Mouse (Mus musculus) gastrocnemius, adult 8-10 months (tissue): ENCODE measurements around the gene Spata13. TPM values are rescaled to one million over a fixed set of nuclear protein-coding genes. Genes with fewer than 3 reads are reported as not detected.

Source experiments
- DNase-seq, 2 experiments: peaks; one replicate each; pipeline ENCODE4 v3.0.0; 2022; ENCODE audit warnings: low spot score in 2 of 2
- total RNA-seq, 4 experiments: library from RNA; stranded (reverse); gene quantifications; 2 replicates each; pipeline ENCODE4 v1.2.4; 2022

The Spata13 gene
- total RNA-seq, 4 experiments from 2014 or later: 1.2 to 3.5 (median 3.0) TPM

DNA sequence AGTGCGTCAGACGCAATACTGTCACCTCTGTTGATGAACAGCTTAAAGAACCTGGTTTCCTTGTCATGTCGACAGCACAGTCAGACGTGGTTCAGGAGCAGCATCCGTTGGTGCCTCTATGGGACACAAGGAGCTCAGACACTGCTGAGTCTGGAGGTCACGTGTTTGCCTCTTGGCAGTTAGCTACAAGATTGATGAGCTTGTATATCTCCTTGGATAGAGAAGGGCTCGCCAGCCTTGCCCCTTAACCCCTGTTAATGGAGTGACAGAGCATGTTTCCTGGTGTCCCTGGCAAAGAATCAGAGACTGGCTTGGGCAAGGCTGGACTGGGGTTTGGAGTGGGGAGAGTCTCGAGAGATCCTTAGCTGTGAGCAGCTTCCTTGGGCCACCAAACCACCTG, 4.4 kb downstream of the Spata13 start:
- DNase-seq: no peak

DNA sequence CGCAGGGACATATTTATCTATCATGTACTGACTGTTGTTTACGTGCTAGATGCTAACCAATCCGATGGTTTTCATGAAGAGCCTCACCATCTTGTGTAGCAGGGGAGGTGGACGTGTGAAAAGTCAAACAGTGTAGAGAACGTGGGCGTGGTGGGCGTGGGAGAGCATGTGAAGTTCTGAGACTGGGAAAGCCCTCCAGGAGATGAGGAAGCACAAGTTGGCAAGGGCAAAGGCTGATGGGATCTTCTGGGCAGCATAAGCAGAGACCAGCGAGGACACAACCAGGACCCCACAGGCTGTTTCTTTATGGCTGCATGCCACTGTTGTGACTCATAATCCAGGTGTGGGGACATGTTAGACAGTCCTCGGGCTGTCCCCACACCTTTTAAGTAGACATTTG, 5.4 kb downstream of the Spata13 start:
- DNase-seq: no peak

DNA sequence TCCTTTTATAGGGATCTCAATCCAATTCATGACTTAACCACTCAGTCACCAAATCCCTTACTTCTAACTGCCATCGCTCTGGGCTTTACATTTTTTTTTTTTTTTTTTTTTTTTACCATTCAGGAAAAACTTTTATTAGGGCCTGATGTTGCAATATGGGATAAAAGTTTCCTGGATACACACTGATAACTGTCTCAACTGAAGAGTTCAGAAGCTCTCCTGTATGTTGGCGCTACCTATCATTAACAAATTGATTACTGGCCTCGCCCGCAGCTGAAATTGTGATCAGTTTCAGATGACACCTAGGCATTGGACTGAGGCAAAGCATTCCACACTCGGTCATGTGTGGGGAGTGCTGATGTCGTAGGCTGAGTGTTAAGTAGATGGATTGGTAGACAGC, 7.3 kb downstream of the Spata13 start:
- no peak for DNase-seq

DNA sequence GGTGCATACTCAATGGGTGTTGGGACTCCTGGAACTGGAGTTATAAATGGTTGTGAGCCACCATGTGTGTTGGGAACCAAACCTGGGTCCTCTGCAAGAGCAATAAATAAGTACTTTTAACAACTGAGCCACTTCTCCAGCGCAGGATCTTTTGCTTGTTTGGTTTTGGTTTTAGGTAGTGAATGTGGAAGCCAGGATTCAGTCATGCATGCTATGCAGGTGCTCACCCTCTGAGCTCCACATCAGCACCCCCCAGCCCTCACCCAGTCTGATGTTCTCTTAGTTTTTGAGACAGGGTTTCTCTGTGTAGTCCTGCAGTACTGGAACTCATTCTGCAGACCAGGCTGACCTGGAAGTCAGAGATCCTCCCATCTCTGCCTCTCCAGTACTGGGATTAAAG, 8.3 kb downstream of the Spata13 start:
- DNase-seq: no peak

DNA sequence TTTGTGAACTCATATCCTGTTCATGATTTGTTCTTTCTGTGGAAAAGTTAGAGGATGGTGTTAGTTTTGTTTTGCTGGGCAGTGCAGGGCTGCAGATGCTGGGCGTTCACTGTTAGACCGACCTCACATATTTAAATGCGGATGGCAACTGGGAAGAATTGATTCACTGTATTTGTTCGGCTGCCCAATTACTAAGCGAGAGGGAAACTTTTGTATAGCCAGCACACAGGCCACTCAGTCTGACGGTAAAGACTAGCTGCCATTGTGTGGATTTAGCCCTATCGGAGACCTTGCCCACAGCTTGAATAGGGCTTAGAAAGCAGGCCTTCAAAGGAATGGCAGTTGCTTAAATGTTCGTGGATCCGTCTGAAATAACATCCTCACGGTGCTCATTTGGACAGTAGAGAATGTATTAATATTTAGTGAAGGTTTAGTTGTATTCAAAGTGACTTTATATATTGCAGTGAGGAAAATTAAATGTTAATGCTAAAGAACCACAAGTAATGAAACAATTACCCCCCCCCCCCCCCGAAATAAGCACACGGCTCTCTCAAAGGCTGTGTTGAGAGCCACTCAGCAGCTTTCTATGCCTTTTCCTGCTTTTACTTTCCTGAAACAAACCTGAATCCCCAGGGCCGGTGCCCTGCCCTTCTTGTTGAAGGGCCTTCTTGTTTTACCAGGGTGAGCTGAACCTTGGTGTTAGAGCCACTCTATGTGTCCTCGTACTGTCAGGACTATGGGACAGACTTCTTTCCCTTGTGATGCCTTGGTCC, 9.5 kb downstream of the Spata13 start:
- DNase-seq: no peak

DNA sequence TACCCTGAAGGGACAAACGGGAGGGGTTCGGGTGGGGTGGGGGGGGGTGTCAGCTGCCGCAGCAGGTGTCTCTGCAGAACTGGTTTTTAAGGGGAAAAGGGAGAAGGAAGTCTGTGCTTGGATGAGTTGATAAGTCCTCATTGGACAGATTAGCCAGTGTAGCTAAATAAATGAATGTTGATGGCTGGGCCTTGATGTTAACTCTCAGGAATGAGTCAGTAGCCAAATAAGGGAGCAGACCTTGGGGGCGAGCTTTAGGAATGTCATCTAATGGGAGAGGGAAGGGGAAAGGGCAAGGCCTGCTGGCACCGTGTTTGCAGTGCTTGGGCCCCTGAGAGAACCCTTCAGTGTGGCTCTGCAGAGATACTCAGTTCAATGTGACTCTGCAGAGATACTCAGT, 12.6 kb downstream of the Spata13 start:
- no peak for DNase-seq

DNA sequence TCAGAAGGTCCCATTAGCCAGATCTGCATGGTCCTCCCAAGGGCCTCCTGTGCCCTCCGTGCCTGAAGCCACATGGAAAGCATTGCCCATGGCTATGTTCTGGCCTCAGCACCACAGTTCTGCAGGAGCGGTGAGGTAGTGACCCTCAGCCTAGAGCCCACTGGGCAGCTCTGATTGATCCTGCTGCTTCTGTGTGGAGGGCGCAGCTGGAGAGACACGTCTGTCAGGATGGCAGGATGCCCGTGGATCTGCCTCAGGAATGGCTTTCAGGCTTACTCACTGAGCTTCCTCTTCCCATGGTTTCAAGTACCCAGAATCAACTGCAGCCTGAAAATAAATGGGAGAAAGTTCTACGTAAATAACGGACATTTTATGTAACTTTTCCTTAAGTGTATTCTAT, 14.1 kb downstream of the Spata13 start:
- DNase-seq: no peak

DNA sequence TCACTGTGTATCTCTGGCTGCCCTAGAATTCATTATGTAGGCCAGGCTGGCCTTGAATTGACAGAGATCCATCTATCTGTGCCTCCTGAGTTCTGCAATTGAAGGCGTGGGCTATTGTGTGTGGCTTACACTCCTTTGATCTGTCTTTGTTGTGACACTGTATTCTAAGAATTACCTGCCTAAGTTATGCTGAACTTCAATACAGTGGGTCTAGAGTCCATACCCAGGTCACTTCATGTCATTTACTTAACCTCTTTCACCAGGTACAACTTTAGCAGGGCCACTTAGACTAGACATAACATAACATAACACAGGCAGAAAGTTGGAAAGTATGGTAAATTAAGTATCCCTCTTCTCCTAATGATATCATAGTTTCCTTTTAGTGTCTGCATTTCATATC, 15.2 kb downstream of the Spata13 start:
- DNase-seq: no peak

DNA sequence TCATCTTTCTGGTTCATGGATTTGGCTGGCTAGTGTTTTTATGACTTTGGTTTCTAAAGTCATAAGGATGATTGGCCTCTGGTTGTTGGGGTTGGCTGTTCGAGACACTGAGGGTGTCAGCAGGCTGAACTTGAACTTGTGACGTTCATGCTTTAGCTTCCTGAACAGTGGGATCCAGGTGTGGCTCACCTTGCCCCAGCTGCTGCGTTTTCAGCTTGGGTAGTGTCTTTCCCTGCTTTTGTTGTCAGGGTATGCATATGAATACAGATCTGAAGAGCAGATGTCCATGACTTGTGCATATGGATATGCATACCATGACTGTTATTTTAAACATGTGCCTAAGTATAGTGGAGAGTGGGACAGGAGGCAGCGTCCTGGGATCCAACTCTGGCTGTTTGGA, 19.4 kb downstream of the Spata13 start:
- no peak for DNase-seq

DNA sequence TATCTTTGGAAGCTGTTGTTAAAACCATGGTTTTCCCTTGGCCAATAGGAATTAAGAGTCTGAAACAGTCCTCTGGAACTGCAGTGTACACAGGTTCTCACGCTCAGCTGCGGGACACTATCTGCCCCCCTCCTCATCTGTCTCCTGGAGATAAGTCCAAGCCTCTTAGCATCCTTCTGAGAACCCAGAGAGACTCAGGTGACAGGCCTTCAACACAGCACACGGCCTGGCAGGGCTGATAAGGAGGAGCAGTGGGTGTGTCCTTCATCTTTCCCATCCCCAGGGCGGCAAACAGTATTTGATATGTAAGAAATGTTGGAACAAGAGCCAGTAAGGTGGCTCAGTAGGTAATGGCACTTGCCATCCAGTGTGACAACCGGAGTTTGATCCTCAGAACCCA, 20.2 kb downstream of the Spata13 start:
- no peak for DNase-seq

DNA sequence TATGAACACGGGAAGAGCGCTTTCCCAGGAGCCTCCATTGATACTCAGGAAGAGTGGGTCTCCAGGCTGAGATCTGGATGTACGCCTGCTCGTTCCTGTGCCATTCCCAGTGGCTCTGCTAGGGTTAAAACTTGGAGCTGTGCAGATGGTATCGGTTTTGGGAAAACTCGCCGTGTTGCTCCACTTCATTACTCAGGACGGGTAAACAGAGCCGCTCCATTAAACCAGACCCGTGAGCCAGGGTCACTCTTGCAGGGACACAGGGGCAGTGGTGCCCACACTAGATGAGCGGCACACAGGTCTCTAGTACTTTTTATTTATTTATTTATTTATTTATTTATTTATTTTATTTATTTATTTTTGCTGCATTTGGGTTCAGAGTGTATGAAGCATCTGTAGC, 20.9 kb downstream of the Spata13 start:
- no peak for DNase-seq

DNA sequence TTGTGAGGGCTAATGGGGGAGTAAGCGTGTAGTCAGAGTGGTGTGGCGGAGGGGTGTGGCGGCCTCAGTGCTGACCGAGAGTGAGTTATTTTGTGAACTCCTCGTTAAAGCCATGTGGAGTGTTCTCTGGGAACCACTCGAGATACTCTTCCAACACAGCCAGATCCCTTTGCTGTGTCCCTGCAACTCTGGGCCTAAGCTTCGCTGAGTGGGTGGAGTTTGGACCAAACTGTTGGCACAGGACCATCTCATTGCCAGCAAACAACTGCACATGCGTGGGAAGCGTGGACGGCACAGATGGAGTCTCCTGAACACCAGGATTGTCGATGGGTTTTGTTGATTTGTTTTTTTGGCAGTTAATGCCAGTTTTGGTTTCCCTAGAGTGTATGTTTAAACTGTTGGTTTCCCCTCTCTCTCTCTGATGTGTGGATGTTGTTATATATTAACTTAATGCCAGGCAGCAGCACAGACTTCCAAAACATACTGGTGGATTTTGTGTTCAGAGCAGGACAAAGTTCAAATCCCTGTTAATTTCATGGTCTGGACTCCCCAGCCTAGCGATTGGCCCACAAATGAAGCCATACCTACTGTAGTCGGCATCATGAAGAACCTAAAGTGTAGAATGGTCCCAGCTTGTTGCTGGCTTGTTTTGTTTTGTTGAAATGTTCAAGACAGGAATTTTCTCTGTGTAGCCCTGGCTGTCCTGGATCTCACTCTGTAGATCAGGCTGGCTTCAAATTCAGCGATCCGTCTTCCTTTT, 22.3 kb downstream of the Spata13 start:
- peak; percentile 31 to 53 for DNase-seq

DNA sequence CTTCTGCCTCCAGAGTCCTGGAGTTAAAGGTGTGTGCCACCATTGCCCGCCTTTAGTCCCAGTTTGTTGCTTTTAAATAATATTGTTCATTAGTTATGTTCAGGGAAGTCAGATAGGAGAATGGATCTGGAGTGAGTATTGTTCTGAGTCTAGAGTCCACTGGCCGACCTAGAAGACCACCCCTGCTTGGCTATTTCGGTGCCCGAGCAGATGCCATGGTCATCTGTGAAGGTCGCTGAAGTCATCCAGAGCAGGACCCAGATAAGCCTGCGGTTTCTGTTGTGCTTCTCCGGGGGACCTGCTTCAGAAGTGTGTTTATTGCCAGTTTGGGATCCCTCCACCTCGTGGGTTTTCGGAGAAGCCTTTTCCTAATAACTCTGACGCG, 22.9 kb downstream of the Spata13 start:
- DNase-seq: no peak

DNA sequence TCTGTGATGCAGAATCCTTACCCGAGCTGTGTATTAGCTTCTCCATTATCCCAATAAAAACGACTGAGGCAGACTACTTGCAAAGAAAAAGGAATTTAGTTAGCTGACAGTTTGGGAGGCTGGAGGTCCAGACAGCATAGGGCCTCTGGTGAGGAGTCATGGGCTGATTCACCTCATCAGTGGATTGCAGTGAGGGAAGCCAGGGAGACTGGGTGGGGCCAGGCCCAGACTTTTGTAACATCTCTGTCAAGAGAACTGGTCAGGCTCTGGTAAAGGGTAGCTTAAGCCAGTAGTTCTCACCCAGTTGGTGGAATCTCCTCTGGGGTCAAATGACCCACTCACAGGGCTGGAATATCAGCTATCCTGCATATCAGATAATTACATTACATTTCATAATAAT, 24.1 kb downstream of the Spata13 start:
- DNase-seq: no peak

DNA sequence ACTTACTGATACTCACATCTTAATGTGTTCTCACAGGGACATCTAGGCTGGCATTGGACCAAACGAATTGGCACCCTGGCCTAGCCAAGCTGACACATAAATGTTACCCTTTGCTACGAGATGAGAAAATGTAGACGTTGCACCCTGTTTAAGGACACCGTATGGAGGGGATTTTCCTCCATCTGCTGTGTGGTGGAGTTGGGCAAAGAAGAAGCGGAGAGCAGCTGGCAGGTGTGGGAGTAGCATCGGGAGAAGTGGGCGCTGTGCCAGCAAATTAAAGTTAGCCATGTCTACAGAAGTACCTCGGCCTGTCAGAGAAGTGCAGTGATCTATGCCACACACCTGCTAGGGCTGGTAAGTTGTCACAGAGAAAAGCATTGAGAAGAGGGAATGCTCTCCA, 25.7 kb downstream of the Spata13 start:
- no peak for DNase-seq

DNA sequence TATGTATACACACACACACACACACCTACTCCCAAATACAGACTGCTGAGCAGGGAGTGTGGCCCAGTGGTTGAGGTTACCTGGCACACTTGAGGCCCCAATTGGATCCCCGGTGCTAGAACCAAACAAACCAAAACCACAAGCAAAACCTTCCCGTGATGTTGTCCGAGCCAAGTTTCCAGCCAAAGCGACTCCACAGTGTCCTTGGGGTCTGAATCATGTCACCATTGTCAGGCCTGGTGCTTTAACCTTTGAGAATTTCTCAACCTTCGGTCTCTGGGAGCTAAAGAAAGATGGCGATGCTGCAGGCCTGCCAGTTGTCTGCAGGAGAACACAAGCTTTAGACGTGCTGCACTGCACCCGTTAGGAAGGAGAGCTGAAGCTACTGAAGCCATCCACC, 26.8 kb downstream of the Spata13 start:
- DNase-seq: no peak

DNA sequence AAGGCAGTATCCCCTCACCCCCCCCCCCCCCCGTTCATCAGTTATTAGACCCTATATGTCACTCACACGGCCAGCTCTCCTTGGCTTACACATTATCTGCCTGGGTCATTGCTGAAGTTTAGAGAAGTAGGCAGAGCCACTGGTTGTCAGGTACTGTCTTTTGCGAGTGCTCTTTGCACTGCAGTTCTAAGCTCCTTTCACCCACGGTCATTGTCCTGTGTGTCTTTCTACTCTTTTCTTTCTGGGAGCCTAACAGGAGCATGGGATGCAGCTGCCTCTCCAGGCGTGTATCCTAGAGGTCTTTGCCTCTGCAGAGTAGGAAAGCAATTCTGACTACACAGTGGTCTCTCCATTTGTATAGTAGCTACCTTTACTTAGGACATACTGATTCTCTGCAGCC, 27.5 kb downstream of the Spata13 start:
- DNase-seq: no peak

DNA sequence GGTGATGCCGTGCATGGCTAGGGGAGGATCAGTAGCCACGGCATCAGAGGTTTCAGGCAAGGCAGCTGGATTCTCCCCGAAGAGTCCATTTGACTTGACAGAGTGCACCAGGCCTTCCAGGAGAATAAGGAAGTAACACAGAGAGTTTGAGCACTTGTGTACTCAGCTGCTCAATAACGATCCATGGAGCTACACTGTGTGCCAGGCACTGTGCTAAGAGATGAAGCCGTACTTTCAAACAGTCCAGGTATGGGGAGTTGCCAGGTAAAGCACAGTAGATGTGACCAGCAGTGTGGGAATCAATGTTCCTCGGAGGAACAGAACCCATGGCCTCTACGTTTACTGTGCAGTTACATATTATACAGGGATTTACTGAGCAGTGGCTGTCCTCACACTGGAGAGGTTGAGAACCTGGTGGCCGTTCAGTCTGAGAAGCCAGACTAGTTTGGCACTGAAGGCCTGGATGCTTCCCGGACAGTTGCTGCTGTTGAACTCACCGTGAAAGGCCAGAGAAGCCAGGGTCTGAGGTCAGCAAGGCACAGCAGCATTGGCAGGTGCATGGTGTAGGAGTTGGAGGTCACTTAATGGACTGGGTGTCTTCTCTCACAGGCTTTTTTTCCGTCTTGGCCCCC, 29.6 kb downstream of the Spata13 start:
- DNase-seq: no peak

DNA sequence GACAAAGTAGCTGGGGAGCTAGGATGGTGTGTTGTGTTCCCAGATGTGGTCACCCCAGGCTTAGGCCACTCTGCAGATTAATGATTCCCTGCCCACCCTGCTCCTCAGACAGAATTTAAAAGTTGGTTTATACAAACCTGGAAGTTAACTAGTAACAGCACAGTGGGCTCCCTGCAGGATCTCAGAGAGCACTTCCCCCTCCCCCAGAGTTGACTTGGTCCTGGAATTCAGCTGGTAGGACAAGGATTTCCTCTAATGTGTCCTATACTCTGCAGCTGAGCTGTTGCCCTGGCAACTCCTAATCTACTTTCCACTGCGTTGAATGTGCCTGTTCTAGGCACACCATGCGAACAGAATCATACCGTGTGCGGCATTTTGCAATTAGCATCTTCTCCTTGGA, 30.8 kb downstream of the Spata13 start:
- no peak for DNase-seq

DNA sequence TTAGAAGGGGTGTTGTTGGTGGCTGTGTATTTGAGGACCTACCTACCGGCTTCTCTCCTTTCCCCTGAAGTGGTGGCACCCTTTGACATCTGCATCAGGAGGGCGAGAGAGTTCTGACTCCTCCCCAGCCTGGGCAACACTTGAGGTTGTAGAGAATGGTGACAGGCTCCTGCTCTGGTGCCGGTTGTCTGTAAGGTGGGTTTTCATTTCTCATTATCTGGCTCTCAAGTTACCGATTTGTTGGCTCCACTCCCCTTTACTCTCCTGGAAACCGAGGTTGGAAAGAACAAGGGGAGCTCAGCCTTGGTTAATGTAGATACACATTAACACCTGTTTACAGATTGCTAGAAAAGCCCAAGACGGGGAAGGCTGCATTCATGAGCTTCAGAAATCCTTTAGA, 31.5 kb downstream of the Spata13 start:
- no peak for DNase-seq

DNA sequence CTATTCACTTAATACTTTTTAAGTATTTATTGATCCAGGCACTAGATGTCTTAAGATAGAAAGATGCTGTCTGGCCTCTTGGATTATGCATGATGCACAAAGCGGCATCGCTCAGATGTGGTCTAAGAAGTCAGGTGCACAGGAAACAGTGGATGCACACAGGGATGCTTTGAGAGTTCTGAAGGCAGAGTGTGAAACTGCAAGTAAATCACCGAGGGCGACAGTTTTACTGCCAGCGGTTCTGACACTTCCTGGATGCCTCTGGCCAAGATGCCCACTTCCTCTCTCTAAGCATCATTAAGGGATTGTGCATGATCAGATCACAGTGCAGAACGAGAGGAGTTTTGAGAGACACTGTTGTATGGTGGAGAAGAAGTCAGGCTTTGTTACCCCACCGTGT, 32.5 kb downstream of the Spata13 start:
- no peak for DNase-seq

DNA sequence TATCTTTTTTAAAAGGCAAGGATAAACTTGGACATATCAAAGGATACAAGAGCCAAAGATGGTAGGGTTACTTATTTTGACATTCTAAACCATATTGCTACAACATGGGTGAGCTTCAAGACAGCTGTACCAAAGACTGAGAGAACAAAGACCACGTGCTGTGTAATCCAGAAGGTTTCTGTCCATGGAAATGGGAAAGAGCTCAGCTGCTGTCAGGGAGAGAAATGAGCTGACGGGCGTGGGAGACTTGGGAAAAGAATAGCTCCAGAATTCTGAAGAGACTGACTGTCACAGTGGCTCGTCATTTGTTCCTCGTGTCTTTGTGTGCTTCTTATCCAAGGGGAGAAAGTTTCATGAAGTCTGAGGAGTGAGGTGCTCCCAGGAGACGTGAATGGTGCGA, 36.4 kb downstream of the Spata13 start:
- no peak for DNase-seq

DNA sequence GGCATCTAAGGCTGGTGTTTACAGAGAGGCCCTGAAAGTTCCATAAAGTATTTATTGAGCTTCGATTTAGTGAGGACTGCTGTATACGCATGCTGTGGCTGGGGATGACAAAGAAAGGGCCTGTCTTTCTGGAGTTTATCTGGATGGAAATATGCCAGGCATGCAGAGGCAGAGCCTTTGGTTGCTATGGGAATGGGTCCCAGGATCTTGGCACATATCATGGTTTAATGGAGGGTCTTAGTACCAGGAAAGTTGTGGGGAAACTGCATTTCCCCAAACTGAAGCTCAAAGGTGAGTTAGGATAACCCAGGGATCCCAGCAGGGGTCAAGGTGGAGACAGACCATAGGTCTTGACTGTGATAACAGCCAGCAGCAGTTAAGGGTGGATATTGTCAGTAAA, 37.7 kb downstream of the Spata13 start:
- DNase-seq: no peak
